Mouse (Mus musculus): ENCODE results near the gene Dalrd3. TPM values are rescaled to one million over a fixed set of nuclear protein-coding genes. Genes with fewer than 3 reads are reported as not detected.

Dalrd3 gene
- polyA plus RNA-seq, 1 experiment from 2014 or later = 183 TPM

GRCm38 (mm10) chr9:108567931-108568419, 1.7 kb upstream of the Dalrd3 start:
- no peak for DNase-seq (ENCODE audit: low spot score)
- ATAC-seq (ENCODE audit: insufficient number of reproducible peaks, low FRiP score, low TSS enrichment, low read depth) = no peak
- Histone ChIP-seq H3K4me1 (ENCODE audit: control insufficient read depth, insufficient read depth, low read length) (peaks cover 17% of the 10 kb centered on the region), H3K9me3 (ENCODE audit: control insufficient read depth, low read length) (no peaks in the 10 kb centered on the region), H3K27ac (replicated peaks; ENCODE audit: low read depth, low read length) (peak overlapping the region; percentile 66; the same call in 1 of the 2 replicates), H3K27me3 (ENCODE audit: control insufficient read depth, insufficient read depth, low read length) (no peaks in the 10 kb centered on the region), H3K36me3 (ENCODE audit: control insufficient read depth, insufficient read depth, low read length) (peaks cover 20% of the 10 kb centered on the region), H3K4me3 (ENCODE audit: low read depth, low read length) (peak overlapping the region; percentile 76), H3K4me2 (ENCODE audit: low read depth, severe bottlenecking) (peak overlapping the region; percentile 89), H3K9ac (ENCODE audit: low read length) (peak overlapping the region; percentile 70)
- WGBS = 13% methylated on average over 18 of the region's 18 CpGs

DNA sequence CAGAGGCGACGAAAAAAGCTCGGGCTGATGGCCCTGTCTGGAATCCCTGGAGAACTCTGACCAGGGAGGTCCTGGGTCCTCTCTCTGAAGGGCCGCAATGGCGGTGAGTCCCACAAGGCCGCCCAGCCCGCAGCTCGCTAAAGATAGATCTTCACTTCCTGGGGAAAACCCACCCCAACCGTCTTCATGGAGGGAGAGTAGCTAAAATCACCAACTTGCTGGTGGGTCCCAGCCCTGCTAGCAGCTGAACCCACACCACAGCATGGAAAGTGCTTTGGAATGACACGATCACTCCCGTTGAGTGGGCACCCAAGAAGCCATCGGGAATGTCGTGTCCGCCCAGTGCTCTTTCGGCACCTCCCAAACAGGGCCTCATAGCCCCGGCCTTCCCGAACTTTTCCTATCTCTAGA, 1.2 kb upstream of the Dalrd3 start:
- peaks cover 17% of the 10 kb centered on the region for H3K4me1 ChIP-seq (ENCODE audit: control insufficient read depth, insufficient read depth, low read length)
- no peaks in the 10 kb centered on the region for H3K9me3 ChIP-seq (ENCODE audit: control insufficient read depth, low read length)
- DNase-seq (ENCODE audit: low spot score) = peak; percentile 22
- no peak for ATAC-seq (ENCODE audit: insufficient number of reproducible peaks, low FRiP score, low TSS enrichment, low read depth)
- H3K4me2 ChIP-seq (ENCODE audit: low read depth, severe bottlenecking) = peak overlapping the region; percentile 89
- peak overlapping the region; percentile 76; the same call in 1 of the 2 replicates for H3K4me3 ChIP-seq (ENCODE audit: low read depth, low read length)
- no peaks in the 10 kb centered on the region for H3K27me3 ChIP-seq (ENCODE audit: control insufficient read depth, insufficient read depth, low read length)
- H3K36me3 ChIP-seq (ENCODE audit: control insufficient read depth, insufficient read depth, low read length) = peaks cover 25% of the 10 kb centered on the region
- WGBS = 83% methylated on average over 17 of the region's 17 CpGs
- H3K9ac ChIP-seq (ENCODE audit: low read length) = no peak overlapping the region
- H3K27ac ChIP-seq (replicated peaks; ENCODE audit: low read depth, low read length) = no peak overlapping the region

DNA sequence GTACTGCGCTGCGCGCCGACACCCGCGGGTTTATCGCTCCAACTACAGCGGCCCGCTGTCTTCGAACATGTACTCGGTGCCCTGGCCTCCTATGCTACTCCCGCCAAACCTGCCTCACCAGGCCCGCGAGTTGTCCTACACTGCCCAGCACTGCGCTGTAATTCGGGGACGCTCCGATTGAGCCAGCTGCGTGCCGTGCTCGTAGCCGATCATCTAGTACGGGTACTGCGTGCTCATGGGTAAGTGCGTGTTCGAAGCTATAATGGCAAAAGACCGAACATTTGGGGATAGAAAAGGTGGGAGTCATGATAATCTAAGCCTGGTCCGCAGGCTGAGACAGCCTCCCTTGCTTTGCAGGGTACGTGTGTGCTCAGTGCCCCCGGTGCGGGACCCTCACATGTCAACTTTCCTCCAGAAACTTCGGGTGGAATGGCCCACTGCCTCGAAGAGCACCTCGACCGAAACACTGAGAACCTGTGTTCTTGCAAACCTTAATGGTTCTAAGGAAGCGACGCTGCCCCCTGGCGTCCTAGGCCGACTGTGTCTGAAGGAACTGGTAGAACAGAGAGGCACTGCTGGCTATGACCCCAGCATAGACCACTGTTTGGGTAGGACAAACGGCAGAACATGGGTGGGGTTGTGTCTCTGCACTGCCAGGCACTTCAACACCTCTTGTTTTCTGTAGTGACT, 666 bp downstream of the Dalrd3 start:
- peak; percentile 88 for DNase-seq (ENCODE audit: low spot score)
- H3K9me3 ChIP-seq (ENCODE audit: control insufficient read depth, low read length) = no peaks in the 10 kb centered on the region
- H3K27ac ChIP-seq (replicated peaks; ENCODE audit: low read depth, low read length) = peak overlapping the region; percentile 61; the same call in 1 of the 2 replicates
- peak overlapping the region; percentile 97 for H3K4me2 ChIP-seq (ENCODE audit: low read depth, severe bottlenecking)
- H3K4me3 ChIP-seq (ENCODE audit: low read depth, low read length) = peak overlapping the region; percentile 62
- peaks cover 21% of the 10 kb centered on the region for H3K4me1 ChIP-seq (ENCODE audit: control insufficient read depth, insufficient read depth, low read length)
- WGBS = 2% methylated on average over 40 of the region's 40 CpGs
- H3K9ac ChIP-seq (ENCODE audit: low read length) = peak overlapping the region; percentile 60
- H3K27me3 ChIP-seq (ENCODE audit: control insufficient read depth, insufficient read depth, low read length) = no peaks in the 10 kb centered on the region
- peaks cover 20% of the 10 kb centered on the region for H3K36me3 ChIP-seq (ENCODE audit: control insufficient read depth, insufficient read depth, low read length)
- peak; percentile 14; the same call in 1 of the 2 replicates for ATAC-seq (ENCODE audit: insufficient number of reproducible peaks, low FRiP score, low TSS enrichment, low read depth)

- WGBS = 96% methylated on average over 16 of the region's 16 CpGs
- H3K9ac ChIP-seq (ENCODE audit: low read length) = 0 out of 2 replicates have a peak overlapping the region, but pooled peaks have one; percentile 3
- ATAC-seq (ENCODE audit: insufficient number of reproducible peaks, low FRiP score, low TSS enrichment, low read depth) (no peak), DNase-seq (ENCODE audit: low spot score) (no peak)
- H3K36me3 ChIP-seq (ENCODE audit: control insufficient read depth, insufficient read depth, low read length) = peaks cover 24% of the 10 kb centered on the region
- peaks cover 18% of the 10 kb centered on the region for H3K4me1 ChIP-seq (ENCODE audit: control insufficient read depth, insufficient read depth, low read length)
- H3K9me3 ChIP-seq (ENCODE audit: control insufficient read depth, low read length) = no peaks in the 10 kb centered on the region
- H3K27me3 ChIP-seq (ENCODE audit: control insufficient read depth, insufficient read depth, low read length) = no peaks in the 10 kb centered on the region
- no peak overlapping the region; the same call in 1 of the 2 replicates for H3K4me2 ChIP-seq (ENCODE audit: low read depth, severe bottlenecking)
- no peak overlapping the region for H3K4me3 ChIP-seq (ENCODE audit: low read depth, low read length)
- H3K27ac ChIP-seq (replicated peaks; ENCODE audit: low read depth, low read length) = no peak overlapping the region
Measured at GRCm38 (mm10) chr9:108571401-108571973, 1.8 kb downstream of the Dalrd3 start.

DNA sequence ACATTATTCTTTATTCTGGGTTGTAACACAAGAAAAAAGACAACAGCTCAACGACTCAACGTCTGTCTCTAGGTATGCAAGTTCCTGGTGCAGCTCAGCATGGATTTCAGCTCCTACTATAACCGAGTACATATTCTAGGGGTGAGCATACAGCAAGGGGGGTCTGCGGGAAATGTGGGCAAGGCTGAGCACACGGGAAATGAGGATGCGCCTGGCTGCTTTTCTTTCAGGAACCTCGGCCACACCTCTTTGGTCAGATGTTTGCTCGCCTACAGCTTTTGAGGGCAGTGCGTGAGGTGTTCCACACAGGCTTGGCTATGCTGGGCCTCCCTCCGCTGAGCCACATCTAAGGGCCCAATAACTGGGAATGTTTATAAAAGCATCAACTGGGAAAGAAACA, 2.6 kb downstream of the Dalrd3 start:
- ATAC-seq (ENCODE audit: insufficient number of reproducible peaks, low FRiP score, low TSS enrichment, low read depth) (no peak), DNase-seq (ENCODE audit: low spot score) (no peak)
- Histone ChIP-seq H3K4me2 (ENCODE audit: low read depth, severe bottlenecking) (no peak overlapping the region), H3K27me3 (ENCODE audit: control insufficient read depth, insufficient read depth, low read length) (no peaks in the 10 kb centered on the region), H3K4me1 (ENCODE audit: control insufficient read depth, insufficient read depth, low read length) (peaks cover 25% of the 10 kb centered on the region), H3K9me3 (ENCODE audit: control insufficient read depth, low read length) (no peaks in the 10 kb centered on the region), H3K9ac (ENCODE audit: low read length) (no peak overlapping the region), H3K4me3 (ENCODE audit: low read depth, low read length) (no peak overlapping the region), H3K27ac (replicated peaks; ENCODE audit: low read depth, low read length) (no peak overlapping the region), H3K36me3 (ENCODE audit: control insufficient read depth, insufficient read depth, low read length) (peaks cover 24% of the 10 kb centered on the region)
- 86% methylated on average over 10 of the region's 10 CpGs for WGBS

- Histone ChIP-seq H3K36me3 (ENCODE audit: control insufficient read depth, insufficient read depth, low read length) (peaks cover 24% of the 10 kb centered on the region), H3K27me3 (ENCODE audit: control insufficient read depth, insufficient read depth, low read length) (no peaks in the 10 kb centered on the region), H3K4me2 (ENCODE audit: low read depth, severe bottlenecking) (no peak overlapping the region), H3K9ac (ENCODE audit: low read length) (no peak overlapping the region), H3K4me1 (ENCODE audit: control insufficient read depth, insufficient read depth, low read length) (peaks cover 25% of the 10 kb centered on the region), H3K27ac (replicated peaks; ENCODE audit: low read depth, low read length) (no peak overlapping the region), H3K4me3 (ENCODE audit: low read depth, low read length) (no peak overlapping the region), H3K9me3 (ENCODE audit: control insufficient read depth, low read length) (no peaks in the 10 kb centered on the region)
- DNase-seq (ENCODE audit: low spot score) = peak; percentile 83
- no peak for ATAC-seq (ENCODE audit: insufficient number of reproducible peaks, low FRiP score, low TSS enrichment, low read depth)
- WGBS = 57% methylated on average over 26 of the region's 26 CpGs
Measured at GRCm38 (mm10) chr9:108573774-108574690, 4.3 kb downstream of the Dalrd3 start.

GRCm38 (mm10) chr9:108574921-108575320, 5.2 kb downstream of the Dalrd3 start:
- H3K27me3 ChIP-seq (ENCODE audit: control insufficient read depth, insufficient read depth, low read length) = no peaks in the 10 kb centered on the region
- H3K9me3 ChIP-seq (ENCODE audit: control insufficient read depth, low read length) = no peaks in the 10 kb centered on the region
- H3K27ac ChIP-seq (replicated peaks; ENCODE audit: low read depth, low read length) = no peak overlapping the region
- peaks cover 28% of the 10 kb centered on the region for H3K4me1 ChIP-seq (ENCODE audit: control insufficient read depth, insufficient read depth, low read length)
- WGBS = 90% methylated on average over 12 of the region's 12 CpGs
- peaks cover 24% of the 10 kb centered on the region for H3K36me3 ChIP-seq (ENCODE audit: control insufficient read depth, insufficient read depth, low read length)
- DNase-seq (ENCODE audit: low spot score) = no peak
- ATAC-seq (ENCODE audit: insufficient number of reproducible peaks, low FRiP score, low TSS enrichment, low read depth) = no peak
- H3K4me2 ChIP-seq (ENCODE audit: low read depth, severe bottlenecking) = no peak overlapping the region
- no peak overlapping the region for H3K4me3 ChIP-seq (ENCODE audit: low read depth, low read length)
- no peak overlapping the region for H3K9ac ChIP-seq (ENCODE audit: low read length)

All from limb, embryonic 11.5 days (tissue).